Mouse (Mus musculus): ENCODE results near the gene Sp2.

DNA sequence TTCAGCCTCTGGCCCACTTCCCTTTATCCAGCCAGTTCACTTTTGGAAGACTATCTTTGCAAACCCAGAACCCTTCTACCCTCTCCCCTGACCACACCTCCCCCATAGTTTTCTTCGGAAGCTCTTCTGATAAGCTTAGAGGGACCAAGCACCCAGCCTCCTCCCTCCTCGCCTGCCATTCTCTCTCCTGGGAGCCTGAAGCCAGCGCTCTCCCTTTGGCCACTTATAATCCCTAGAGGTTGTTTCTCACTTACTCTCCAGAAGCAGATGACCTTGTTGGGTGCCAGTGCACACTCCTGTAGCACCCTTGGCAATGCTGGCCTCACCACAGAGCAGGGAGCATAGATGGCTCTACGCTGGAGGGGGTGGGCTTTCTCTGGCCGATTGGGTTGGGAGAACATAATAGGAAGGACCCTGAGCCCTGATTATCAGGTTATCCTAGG, 13.5 kb downstream of the Sp2 start:
- TF ChIP-seq CTCF (IDR thresholded peaks at IDR 0.05; ENCODE audit: low read depth) = no peak
- TF ChIP-seq EP300 (optimal IDR thresholded peaks at IDR 0.05) = no peak

All from stomach, postnatal 0 days (tissue).